Mouse (Mus musculus) liver, postnatal 0 days (tissue): ENCODE measurements around the gene Nlgn2.

Source experiments
- CTCF ChIP-seq: sonication (generic); IDR thresholded peaks from 2 replicates; pipeline ENCODE4 v1.5.1; 2016; ENCODE audit warnings: antibody characterized with exemption, low read depth
- EP300 ChIP-seq: IDR thresholded peaks from 2 replicates; pipeline ENCODE4 v1.6.1; 2016; ENCODE audit warnings: antibody characterized with exemption, low read depth, mild to moderate bottlenecking

GRCm38 (mm10) chr11:69802648-69803105 is 34.9 kb downstream of the Nlgn2 start:
- TF ChIP-seq CTCF: no peak
- TF ChIP-seq EP300: no peak
